Mouse (Mus musculus): Measurements from ENCODE around the gene Arfgef2. TPM values are rescaled to one million over a fixed set of nuclear protein-coding genes. Genes with fewer than 3 reads are reported as not detected.

Arfgef2 gene
- total RNA-seq, 2 experiments from 2014 or later: 5.6 to 6.9 TPM

Other genes with a start within 250 kb of the Arfgef2 start
- 15.9 and 26.5 TPM in 2 replicates for gene Prex1, start 91.8 kb upstream of the Arfgef2 start, total RNA-seq (2015; ENCODE audit: low replicate concordance)
- 19.8 and 35.4 TPM in 2 replicates for gene Prex1, start 91.8 kb upstream of the Arfgef2 start, total RNA-seq (2017; ENCODE audit: low replicate concordance)
- gene Trp53rkb, start 13.1 kb upstream of the Arfgef2 start, total RNA-seq (2015; ENCODE audit: low replicate concordance): 0.38 and 1.0 TPM in 2 replicates
- not detected in 2 replicates for gene Trp53rkb, start 13.1 kb upstream of the Arfgef2 start, total RNA-seq (2017; ENCODE audit: low replicate concordance)
- 45.6 and 53.0 TPM in 2 replicates for gene Cse1l, start 100.5 kb downstream of the Arfgef2 start, total RNA-seq (2015; ENCODE audit: low replicate concordance)
- 34.1 and 51.6 TPM in 2 replicates for gene Cse1l, start 100.5 kb downstream of the Arfgef2 start, total RNA-seq (2017; ENCODE audit: low replicate concordance)
- 13.6 and 24.0 TPM in 2 replicates for gene Stau1, start 190.7 kb downstream of the Arfgef2 start, total RNA-seq (2015; ENCODE audit: low replicate concordance)
- 29.5 and 46.3 TPM in 2 replicates for gene Stau1, start 190.7 kb downstream of the Arfgef2 start, total RNA-seq (2017; ENCODE audit: low replicate concordance)
- gene Ddx27, start 209.6 kb downstream of the Arfgef2 start, total RNA-seq (2015; ENCODE audit: low replicate concordance): 14.2 and 21.5 TPM in 2 replicates
- 21.6 and 32.3 TPM in 2 replicates for gene Ddx27, start 209.6 kb downstream of the Arfgef2 start, total RNA-seq (2017; ENCODE audit: low replicate concordance)

All from erythroblast, adult 5-6 weeks (primary cell).